Comparison of ENCODE assay signal across 9 mouse cellular contexts in the genomic region with DNA sequence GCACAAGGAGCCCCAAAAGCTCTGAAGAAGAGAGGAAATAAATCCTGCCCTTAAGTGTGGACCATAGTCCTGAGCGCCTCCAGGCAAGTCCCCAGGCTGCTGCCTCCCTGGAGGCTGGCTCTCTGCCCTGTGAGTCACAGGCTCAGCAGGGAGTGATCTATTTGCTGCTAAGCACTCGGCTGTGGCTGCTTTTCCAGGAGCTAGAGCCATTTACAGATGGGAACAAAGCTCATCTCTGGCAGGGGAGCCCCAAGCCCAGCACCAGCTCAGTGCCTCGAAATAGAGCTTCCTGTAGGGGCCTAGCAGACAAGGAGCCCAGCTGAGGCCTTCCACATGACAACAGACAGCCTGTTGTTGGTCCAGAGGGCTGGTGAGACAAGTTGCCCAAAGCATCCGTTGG. TPM values are rescaled to one million over a fixed set of nuclear protein-coding genes. Genes with fewer than 3 reads are reported as not detected.
DNase-seq lines count a peak whose midpoint lies in the region; TF ChIP-seq lines count a peak whose summit lies in the region.
"Had no signal": no experiment of that assay in that cellular context is flagged by ENCODE, and none has a peak within 500 bp of the region (broad histone marks: within the 10 kb centered on the region; RNA-seq: fewer than 3 reads in every experiment).

No protein-coding gene starts in this region.

- TF ChIP-seq POLR2A in lung, adult 2 months (IDR thresholded peaks at IDR 0.05; ENCODE audit: borderline replicate concordance, extremely low read depth, low read depth, low read length): no peak

- TF ChIP-seq CTCF in lung, adult 2 months (IDR thresholded peaks at IDR 0.05; ENCODE audit: insufficient read depth, low read length): no peak

- 22% methylated on average over 4 of the region's 4 CpGs for WGBS in lung, adult 2 months

- H3K4me3 ChIP-seq in lung, adult 2 months (replicated peaks; ENCODE audit: extremely low read depth, low read depth, low read length): no peak overlapping the region

- no peaks in the 10 kb centered on the region for H3K4me1 ChIP-seq in lung, adult 2 months (ENCODE audit: control insufficient read depth, insufficient read depth, low read length)

- DNase-seq in lung, adult 18-20 months: peak; percentile 2 to 6
- DNase-seq in lung, adult 2 months: no peak
- DNase-seq in brain, adult 2 months (ENCODE audit: low read depth, low spot score): peak; percentile 97
- DNase-seq in frontal cortex, adult 2 months (ENCODE audit: extremely low spot score in 1 of 2, low spot score in 1 of 2): peak; percentile 71 to 85
- peak; percentile 65 for DNase-seq in left cerebral cortex, adult 11 months (ENCODE audit: low spot score)
- peak; percentile 81 to 85 for DNase-seq in right cerebral cortex, adult 2 months (ENCODE audit: low spot score in 2 of 2)
- DNase-seq in MN1 (ENCODE audit: low spot score): no peak
- no peak for DNase-seq in T-cell, adult 2 months (ENCODE audit: low spot score)

RNA-seq across cellular contexts. Expression of a gene that starts 37.5 kb away (rescaled TPM):
- 1.6 and 1.7 TPM in 2 replicates for polyA plus RNA-seq in lung, adult 2 months (2012; rRNA removed)
- polyA plus RNA-seq in frontal cortex, adult 2 months (2012; rRNA removed): 39.8 and 42.6 TPM in 2 replicates
- polyA plus RNA-seq: macrophage had no signal

Comparison
In these comparisons a context has a peak if more than half of its experiments do, and no peak if none do; other contexts are left out.
1. DNase-seq: peak in lung, adult 18-20 months (2 of 2), brain, adult 2 months (single experiment), frontal cortex, adult 2 months (2 of 2), left cerebral cortex, adult 11 months (single experiment) and right cerebral cortex, adult 2 months (2 of 2); none in lung, adult 2 months (single experiment), MN1 (single experiment) and T-cell, adult 2 months (single experiment).
2. RNA of a gene that starts 37.5 kb away (polyA plus RNA-seq): 39.8 to 42.6 TPM in frontal cortex, adult 2 months; 1.6 to 1.7 TPM in lung, adult 2 months; every median in the first group is over 10 times any median in the second.